Mouse (Mus musculus): ENCODE measurements around the gene Maml2. TPM values are rescaled to one million over a fixed set of nuclear protein-coding genes. Genes with fewer than 3 reads are reported as not detected.
A peak's percentile ranks its signal among the peaks of the same experiment; 100 is the strongest.

The Maml2 gene
- total RNA-seq, 2 experiments from 2014 or later = 15.1 to 16.5 TPM

- DNase-seq (ENCODE audit: low spot score in 2 of 2) = no peak
Measured at GRCm38 (mm10) chr9:13661768-13662623, 364.2 kb downstream of the Maml2 start.

GRCm38 (mm10) chr9:13665487-13665969 is 367.8 kb downstream of the Maml2 start:
- no peak for DNase-seq (ENCODE audit: low spot score in 2 of 2)

- DNase-seq (ENCODE audit: low spot score in 2 of 2) = no peak
Measured at GRCm38 (mm10) chr9:13667955-13668354, 370.2 kb downstream of the Maml2 start.

- DNase-seq (ENCODE audit: low spot score in 2 of 2) = no peak
Measured at GRCm38 (mm10) chr9:13668742-13669141, 371.0 kb downstream of the Maml2 start.

- peak; percentile 11 to 62 for DNase-seq (ENCODE audit: low spot score in 2 of 2)
Measured at GRCm38 (mm10) chr9:13671125-13671769, 373.5 kb downstream of the Maml2 start.

GRCm38 (mm10) chr9:13673304-13673703 is 375.5 kb downstream of the Maml2 start:
- no peak for DNase-seq (ENCODE audit: low spot score in 2 of 2)

GRCm38 (mm10) chr9:13678026-13678425 is 380.3 kb downstream of the Maml2 start:
- no peak for DNase-seq (ENCODE audit: low spot score in 2 of 2)

GRCm38 (mm10) chr9:13679696-13680095 is 381.9 kb downstream of the Maml2 start:
- no peak for DNase-seq (ENCODE audit: low spot score in 2 of 2)

GRCm38 (mm10) chr9:13681147-13681546 is 383.4 kb downstream of the Maml2 start:
- no peak for DNase-seq (ENCODE audit: low spot score in 2 of 2)

- peak; percentile 73 to 91 for DNase-seq (ENCODE audit: low spot score in 2 of 2)
Measured at GRCm38 (mm10) chr9:13681581-13682038, 383.9 kb downstream of the Maml2 start.

- DNase-seq (ENCODE audit: low spot score in 2 of 2) = no peak
Measured at GRCm38 (mm10) chr9:13684327-13684934, 386.7 kb downstream of the Maml2 start.

- no peak for DNase-seq (ENCODE audit: low spot score in 2 of 2)
Measured at GRCm38 (mm10) chr9:13686977-13687659, 389.4 kb downstream of the Maml2 start.

- no peak for DNase-seq (ENCODE audit: low spot score in 2 of 2)
Measured at GRCm38 (mm10) chr9:13688997-13689396, 391.2 kb downstream of the Maml2 start.

GRCm38 (mm10) chr9:13690321-13690720 is 392.6 kb downstream of the Maml2 start:
- no peak for DNase-seq (ENCODE audit: low spot score in 2 of 2)

GRCm38 (mm10) chr9:13693693-13694284 is 396.0 kb downstream of the Maml2 start:
- no peak for DNase-seq (ENCODE audit: low spot score in 2 of 2)

GRCm38 (mm10) chr9:13694293-13694692 is 396.5 kb downstream of the Maml2 start:
- peak in 1 of 2 experiments; percentile 69 for DNase-seq (ENCODE audit: low spot score in 2 of 2)

- no peak for DNase-seq (ENCODE audit: low spot score in 2 of 2)
Measured at GRCm38 (mm10) chr9:13697041-13697811, 399.5 kb downstream of the Maml2 start.

- no peak for DNase-seq (ENCODE audit: low spot score in 2 of 2)
Measured at GRCm38 (mm10) chr9:13697869-13698268, 400.1 kb downstream of the Maml2 start.

- DNase-seq (ENCODE audit: low spot score in 2 of 2) = no peak
Measured at GRCm38 (mm10) chr9:13699061-13699780, 401.5 kb downstream of the Maml2 start.
